Mouse (Mus musculus) embryonic fibroblast, embryonic 13.5 days (primary cell): ENCODE measurements at regions not wholly inside any gene's neighbourhood (a gene's known extent, or its start where the extent isn't known, plus 50 kb on each side); places are given as distances from the start of the nearest gene placed in this dataset.

Source experiments
- CTCF ChIP-seq: IDR thresholded peaks from 2 replicates; pipeline ENCODE4 v1.5.1; 2011; ENCODE audit warnings: mild to moderate bottlenecking, control low read depth, low read length, moderate library complexity, borderline replicate concordance; ENCODE audit not compliant: insufficient read depth
- POLR2A ChIP-seq: IDR thresholded peaks from 2 replicates; pipeline ENCODE4 v1.6.1; 2011; ENCODE audit warnings: low read depth, mild to moderate bottlenecking, control low read depth, low read length, moderate library complexity

DNA sequence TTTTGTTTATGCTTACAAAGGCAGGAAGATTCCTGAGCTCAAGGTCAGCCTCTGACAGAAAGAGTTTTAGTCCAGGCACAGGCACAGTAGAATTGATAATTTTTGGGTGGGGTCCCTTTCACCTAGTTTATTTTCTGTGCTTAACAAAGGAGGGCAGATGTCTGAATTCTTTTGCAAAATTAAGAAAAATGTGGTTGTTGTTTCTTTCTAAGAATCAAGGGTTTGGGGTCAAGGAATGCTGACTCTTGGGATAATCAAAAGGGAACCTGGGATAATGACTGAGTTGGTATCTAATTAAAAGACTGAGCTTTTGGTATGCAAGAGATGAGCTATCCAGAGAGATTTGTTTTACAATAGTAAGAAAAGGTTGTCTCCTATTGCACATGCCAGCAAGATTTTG lies 143.9 kb downstream of the Tmem161b start:
- TF ChIP-seq CTCF = no peak
- TF ChIP-seq POLR2A = no peak
